Mouse (Mus musculus): ENCODE data around the gene Zfp992. TPM values are rescaled to one million over a fixed set of nuclear protein-coding genes. Genes with fewer than 3 reads are reported as not detected.
"Not testable (repeated sequence)": the region's sequence is repeated elsewhere in the genome, so short reads cannot be mapped to it uniquely, and the experiment has no call there.

Zfp992 gene
- total RNA-seq, 2 experiments from 2014 or later, result 4.2 to 4.4 TPM

- DNase-seq, result no peak
Measured at GRCm38 (mm10) chr4:146516474-146516873, 67.7 kb downstream of the Zfp992 start.

GRCm38 (mm10) chr4:146517150-146517549 lies 68.3 kb downstream of the Zfp992 start:
- DNase-seq; intact Hi-C loops (cut with DNase I): not testable (repeated sequence)

More at GRCm38 (mm10) chr4:146516474-146516873, 67.7 kb downstream of the Zfp992 start:
- intact Hi-C loops (cut with DNase I), result no loop called here

Other genes starting within 250 kb of the Zfp992 start
- 1 to 10 TPM in 1 of 2 experiments, under 1 TPM in 1; 0.60 to 1.1 TPM for gene Zfp981, start 53.0 kb downstream of the Zfp992 start, total RNA-seq (2021)
- gene Zfp993, start 161.9 kb downstream of the Zfp992 start, total RNA-seq (2021), result 10 to 100 TPM; 11.3 to 11.7 TPM

Measured in heart, postnatal 10 days (tissue).